Mouse (Mus musculus): ENCODE measurements at regions not wholly inside any gene's neighbourhood (a gene's known extent, or its start where the extent isn't known, plus 50 kb on each side); places are given as distances from the start of the nearest gene placed in this dataset.
"Not testable (repeated sequence)": the region's sequence is repeated elsewhere in the genome, so short reads cannot be mapped to it uniquely, and the experiment has no call there.

GRCm38 (mm10) chr9:33152186-33152585 is 516.2 kb downstream of the Ets1 start:
- ATAC-seq (replicated peaks; ENCODE audit: low FRiP score, poor library complexity, severe bottlenecking): no peak

DNA sequence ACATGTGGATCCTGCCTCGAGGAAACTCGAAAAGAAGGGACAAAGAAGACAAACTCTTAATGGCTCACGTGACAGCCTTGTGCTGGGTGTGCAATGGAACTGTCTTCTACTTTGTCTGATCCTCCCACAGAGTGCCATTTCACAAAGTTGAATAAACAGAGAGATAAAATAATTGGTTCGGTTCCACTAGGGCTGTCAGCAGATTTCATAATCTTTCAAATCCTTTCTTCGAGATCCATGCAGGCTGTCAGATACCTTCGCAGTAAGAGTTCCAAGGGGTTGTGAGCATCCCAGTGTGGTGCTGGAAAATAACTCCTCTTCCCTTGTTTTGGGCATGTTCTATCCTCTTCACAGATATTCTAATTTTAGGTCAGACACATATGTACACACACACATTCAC is 532.1 kb downstream of the Ets1 start:
- no peak for ATAC-seq (replicated peaks; ENCODE audit: low FRiP score, poor library complexity, severe bottlenecking)

GRCm38 (mm10) chr9:33169093-33169492 is 533.1 kb downstream of the Ets1 start:
- ATAC-seq (replicated peaks; ENCODE audit: low FRiP score, poor library complexity, severe bottlenecking): not testable (repeated sequence)

DNA sequence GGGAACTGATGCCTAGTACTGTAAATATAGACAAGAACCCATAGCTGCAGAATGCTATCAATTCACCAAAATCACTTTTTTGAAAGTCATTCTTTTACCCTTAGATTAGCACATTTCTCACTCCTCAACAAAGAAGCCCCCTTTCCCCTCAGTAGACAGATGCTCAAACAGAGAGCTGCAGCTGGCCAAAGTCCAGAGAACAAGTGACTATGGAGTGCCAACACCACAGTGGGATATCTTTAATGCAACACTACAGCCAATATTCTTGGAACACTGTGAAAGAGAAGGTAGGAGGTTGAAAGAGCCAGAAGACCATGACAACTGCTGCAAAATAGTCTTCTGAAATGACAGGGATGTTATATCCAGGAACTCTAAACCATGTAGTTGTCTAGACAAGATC is 544.0 kb downstream of the Ets1 start:
- no peak for ATAC-seq (replicated peaks; ENCODE audit: low FRiP score, poor library complexity, severe bottlenecking)

GRCm38 (mm10) chr9:33187187-33187586 is 551.2 kb downstream of the Ets1 start:
- ATAC-seq (replicated peaks; ENCODE audit: low FRiP score, poor library complexity, severe bottlenecking): no peak

- ATAC-seq (replicated peaks; ENCODE audit: low FRiP score, poor library complexity, severe bottlenecking): no peak
Measured at GRCm38 (mm10) chr9:33209083-33209482, 573.1 kb downstream of the Ets1 start.

DNA sequence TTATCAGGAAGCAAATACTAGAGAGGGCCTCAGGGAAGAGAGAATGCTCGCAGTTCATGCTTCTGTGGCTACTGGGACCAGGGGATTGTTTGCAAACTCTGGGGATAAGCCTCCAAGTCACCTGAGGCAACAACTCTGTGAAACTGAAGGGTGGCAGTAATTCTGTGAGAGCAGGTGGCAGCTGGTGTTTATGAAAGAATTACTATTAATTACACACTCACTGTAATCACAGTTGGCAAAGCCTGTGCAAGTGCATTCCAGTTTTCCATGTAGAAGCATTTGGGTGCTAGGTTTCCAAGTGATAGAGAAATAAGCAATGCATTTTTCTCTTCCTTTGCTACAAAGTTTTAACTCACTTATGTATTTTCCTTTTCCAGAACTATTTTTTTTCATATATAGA is 578.5 kb downstream of the Ets1 start:
- no peak for ATAC-seq (replicated peaks; ENCODE audit: low FRiP score, poor library complexity, severe bottlenecking)

- no peak for ATAC-seq (replicated peaks; ENCODE audit: low FRiP score, poor library complexity, severe bottlenecking)
Measured at GRCm38 (mm10) chr9:33220981-33221380, 585.0 kb downstream of the Ets1 start.

- ATAC-seq (replicated peaks; ENCODE audit: low FRiP score, poor library complexity, severe bottlenecking): no peak
Measured at GRCm38 (mm10) chr9:33222066-33222805, 586.2 kb downstream of the Ets1 start.

- ATAC-seq (replicated peaks; ENCODE audit: low FRiP score, poor library complexity, severe bottlenecking): no peak
Measured at GRCm38 (mm10) chr9:33233699-33234131, 597.7 kb downstream of the Ets1 start.

DNA sequence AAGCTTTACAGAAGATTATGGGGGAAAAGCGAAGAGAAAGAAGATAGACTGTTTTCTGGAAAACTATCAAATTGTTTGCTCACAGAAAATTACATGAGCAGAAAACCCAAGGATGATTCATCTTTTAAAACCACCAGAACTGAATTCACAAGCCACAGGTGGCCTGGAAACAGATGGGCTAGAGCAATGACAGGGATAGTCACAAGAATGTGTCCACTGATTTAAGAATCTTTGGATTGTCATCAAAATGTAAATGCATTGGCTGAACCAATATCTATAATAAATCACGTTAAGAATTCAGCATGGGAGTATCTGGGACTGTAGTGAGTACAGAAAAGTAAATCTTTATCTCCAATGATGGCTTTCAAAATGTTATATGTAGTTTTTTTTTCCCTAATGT is 602.2 kb downstream of the Ets1 start:
- no peak for ATAC-seq (replicated peaks; ENCODE audit: low FRiP score, poor library complexity, severe bottlenecking)

DNA sequence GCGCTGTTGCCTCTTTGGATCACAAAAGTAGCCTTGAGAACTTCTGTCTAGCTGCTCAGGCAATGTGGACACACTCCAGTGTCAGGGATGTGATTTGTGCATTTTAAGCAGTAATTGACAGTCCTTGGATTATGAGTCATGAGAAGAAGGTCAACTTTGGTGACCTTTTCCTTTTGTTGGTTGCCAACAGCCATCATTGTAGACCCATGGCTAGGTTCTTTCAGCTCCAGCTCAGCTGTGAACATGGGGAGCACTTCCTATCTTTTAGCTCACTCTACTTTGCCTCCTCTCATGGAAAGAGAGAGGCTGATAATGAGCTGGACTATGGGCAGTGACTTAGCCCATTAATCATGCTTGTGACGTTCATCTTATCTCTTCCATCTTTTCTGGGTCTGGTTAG is 602.8 kb downstream of the Ets1 start:
- ATAC-seq (replicated peaks; ENCODE audit: low FRiP score, poor library complexity, severe bottlenecking): no peak

DNA sequence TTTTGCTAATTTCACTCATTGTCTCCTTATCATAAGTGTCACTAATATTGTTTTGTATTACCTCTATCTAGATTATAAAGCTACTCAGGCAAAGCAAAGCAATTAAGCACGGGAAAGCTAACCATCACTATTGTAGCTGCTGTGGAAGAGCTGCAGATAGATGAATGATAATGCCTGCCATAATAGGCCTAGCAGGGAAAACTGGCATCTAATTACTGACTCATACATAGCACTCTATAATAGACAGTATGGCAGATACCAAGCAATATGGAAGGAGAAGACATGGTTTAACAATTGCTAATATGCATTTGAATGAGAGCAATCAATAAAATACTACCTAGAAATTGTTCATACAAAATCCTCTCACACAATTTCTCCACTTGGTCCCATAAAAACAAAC is 604.5 kb downstream of the Ets1 start:
- ATAC-seq (replicated peaks; ENCODE audit: low FRiP score, poor library complexity, severe bottlenecking): no peak

- no peak for ATAC-seq (replicated peaks; ENCODE audit: low FRiP score, poor library complexity, severe bottlenecking)
Measured at GRCm38 (mm10) chr9:33240914-33241635, 605.1 kb downstream of the Ets1 start.

DNA sequence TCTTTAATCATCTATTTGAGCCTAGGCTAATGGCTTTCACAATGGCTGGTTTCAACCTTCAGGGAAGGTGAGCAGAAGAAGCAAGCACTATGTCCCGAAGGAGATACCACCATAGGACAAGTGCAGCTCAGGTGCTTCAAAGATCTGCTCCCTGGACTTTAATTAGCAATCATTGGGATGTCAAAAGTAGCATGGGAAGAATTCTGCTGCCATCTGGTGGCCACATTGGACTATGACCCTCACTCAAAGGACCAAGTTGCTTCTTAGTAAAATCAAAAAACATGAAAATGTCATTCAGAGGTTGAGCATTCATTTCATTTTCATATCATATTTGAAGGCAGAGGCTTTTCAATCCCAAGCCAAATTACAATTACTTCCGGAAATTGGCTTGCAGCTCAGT is 610.9 kb downstream of the Ets1 start:
- no peak for ATAC-seq (replicated peaks; ENCODE audit: low FRiP score, poor library complexity, severe bottlenecking)

DNA sequence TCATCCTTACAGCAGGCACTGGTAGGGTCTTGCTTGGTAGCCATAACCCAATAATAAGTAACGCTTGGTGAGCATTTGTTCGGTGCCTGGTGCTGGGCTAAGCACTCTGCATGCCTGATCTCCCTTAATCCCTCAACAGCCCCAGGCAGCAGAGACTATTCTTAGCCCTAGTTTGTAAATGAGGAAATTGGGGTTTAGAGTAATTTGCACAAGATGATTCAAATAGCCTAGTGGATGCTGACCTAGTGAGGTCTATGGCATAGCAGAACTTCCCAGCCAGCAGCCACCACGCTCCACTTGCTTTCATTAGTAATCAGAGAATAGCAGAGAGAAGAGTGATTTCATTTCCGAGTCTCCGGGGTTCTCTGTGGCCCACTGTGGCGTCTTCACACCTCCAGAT is 622.2 kb downstream of the Ets1 start:
- no peak for ATAC-seq (replicated peaks; ENCODE audit: low FRiP score, poor library complexity, severe bottlenecking)

DNA sequence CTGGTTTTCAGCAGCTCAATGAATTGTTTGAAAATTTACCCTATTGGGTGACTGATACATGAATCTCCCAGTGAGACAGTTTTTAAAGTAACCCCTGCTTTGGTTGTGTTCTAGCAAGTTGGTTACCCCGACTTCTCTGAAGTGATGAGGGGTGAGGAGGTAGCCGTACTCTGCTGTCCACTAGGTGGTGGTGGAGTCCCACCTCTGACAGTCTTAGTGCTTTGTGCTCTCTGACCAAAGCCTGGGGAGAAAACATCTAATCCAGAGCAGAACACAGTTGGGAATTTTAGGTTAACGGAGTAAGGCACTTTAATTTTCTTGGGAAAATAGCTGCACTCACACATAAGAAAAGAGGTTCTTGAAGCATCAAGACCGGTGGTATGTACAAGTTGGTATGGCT is 624.1 kb downstream of the Ets1 start:
- ATAC-seq (replicated peaks; ENCODE audit: low FRiP score, poor library complexity, severe bottlenecking): no peak

DNA sequence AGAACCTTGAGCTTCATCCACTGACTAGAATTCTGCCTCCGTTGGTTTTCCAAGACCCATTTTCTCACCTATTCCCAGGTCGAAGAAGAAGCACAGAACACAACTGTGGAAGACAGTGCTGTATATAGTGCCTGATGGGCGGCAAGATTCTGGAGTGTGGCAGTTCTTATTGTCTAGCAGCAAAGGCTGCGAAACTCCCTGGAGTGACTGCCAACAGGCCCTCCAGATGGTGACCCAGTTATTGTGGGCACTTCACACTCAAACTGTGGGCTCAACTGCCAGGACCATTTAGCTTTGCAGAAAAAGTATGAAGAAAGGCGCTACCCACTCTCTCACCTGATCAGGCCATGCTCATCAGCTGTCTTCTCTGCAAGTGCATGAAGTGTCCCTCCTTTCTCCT is 653.4 kb downstream of the Ets1 start:
- ATAC-seq (replicated peaks; ENCODE audit: low FRiP score, poor library complexity, severe bottlenecking): no peak

DNA sequence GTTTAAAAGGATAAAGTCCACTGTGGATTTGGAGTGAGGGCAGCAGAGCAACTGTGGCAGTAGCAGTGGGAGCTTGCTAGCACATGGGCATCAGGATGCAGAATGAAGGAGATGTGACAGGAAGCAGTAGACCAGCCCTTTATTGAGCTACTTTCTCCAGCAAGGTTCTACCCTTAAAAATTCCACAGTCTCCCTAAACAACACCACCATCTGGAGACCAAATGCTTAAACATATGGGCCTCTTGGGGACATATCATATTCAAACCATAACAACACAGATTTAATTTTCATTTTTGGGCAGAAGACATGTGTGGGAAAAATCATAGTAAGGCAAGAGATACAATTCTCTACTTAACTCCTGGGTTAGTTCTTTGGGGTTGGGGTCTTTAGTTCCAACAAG is 656.1 kb downstream of the Ets1 start:
- no peak for ATAC-seq (replicated peaks; ENCODE audit: low FRiP score, poor library complexity, severe bottlenecking)

- no peak for ATAC-seq (replicated peaks; ENCODE audit: low FRiP score, poor library complexity, severe bottlenecking)
Measured at GRCm38 (mm10) chr9:33295925-33296324, 659.9 kb downstream of the Ets1 start.

DNA sequence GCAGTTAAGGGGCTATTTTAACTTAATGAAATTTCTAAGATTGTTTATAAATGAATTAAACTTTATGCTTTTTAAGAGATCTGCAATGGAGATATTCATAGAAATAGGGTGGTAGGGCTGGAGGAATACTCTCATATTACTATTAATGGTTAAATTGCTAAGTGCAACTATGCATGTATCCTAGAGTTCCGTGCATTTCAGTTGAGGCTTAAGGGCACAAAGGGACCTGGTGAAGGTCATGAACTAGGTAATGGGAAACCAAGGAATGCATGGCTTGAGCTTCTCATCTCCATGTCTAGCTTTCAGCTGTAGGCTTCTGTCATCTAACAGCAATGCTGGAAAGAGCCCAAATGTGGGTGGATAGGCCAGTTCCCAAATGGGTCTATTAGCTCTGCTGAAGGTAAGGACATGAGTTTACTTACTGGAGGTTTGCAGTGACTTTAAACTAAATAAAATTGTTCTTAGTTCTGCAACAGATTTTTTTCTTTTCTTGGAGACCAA is 683.6 kb downstream of the Ets1 start:
- no peak for ATAC-seq (replicated peaks; ENCODE audit: low FRiP score, poor library complexity, severe bottlenecking)

Data from erythroid progenitor cell, adult 5-6 weeks (primary cell).